Mouse (Mus musculus): Measurements from ENCODE around the gene Slc44a4. TPM values are rescaled to one million over a fixed set of nuclear protein-coding genes. Genes with fewer than 3 reads are reported as not detected.
"Not testable (repeated sequence)": the region's sequence is repeated elsewhere in the genome, so short reads cannot be mapped to it uniquely, and the experiment has no call there.

The Slc44a4 gene
- total and polyA plus RNA-seq, 3 experiments: 1.1 TPM; not detected in 2

GRCm38 (mm10) chr17:34953904-34954303 is 39.6 kb downstream of the Slc44a4 start:
- Histone ChIP-seq H3K79me2 (replicated peaks; ENCODE audit: control insufficient read depth, insufficient read depth, low read length) (no peaks in the 10 kb centered on the region), H3K9ac (ENCODE audit: low read depth, low read length) (no peak overlapping the region), H3K4me1 (ENCODE audit: control insufficient read depth, insufficient read depth, low read length) (no peaks in the 10 kb centered on the region; the same call in 1 of the 2 replicates), H3K27ac (no peak overlapping the region), H3K4me3 (no peak overlapping the region), H3K36me3 (ENCODE audit: control insufficient read depth, insufficient read depth, low read length) (no peaks in the 10 kb centered on the region), H3K27me3 (ENCODE audit: control insufficient read depth, insufficient read depth, low read length) (no peaks in the 10 kb centered on the region)
- WGBS: 93% methylated on average over 4 of the region's 4 CpGs
- intact Hi-C loops (cut with DNase I): no loop called here
- DNase-seq: no peak
- TF ChIP-seq CTCF (IDR thresholded peaks at IDR 0.05) (no peak), POLR2A (IDR thresholded peaks at IDR 0.05; ENCODE audit: insufficient read depth, low read depth, low read length) (no peak), EP300 (IDR thresholded peaks at IDR 0.05; ENCODE audit: insufficient read depth, low read depth, low read length) (no peak)

DNA sequence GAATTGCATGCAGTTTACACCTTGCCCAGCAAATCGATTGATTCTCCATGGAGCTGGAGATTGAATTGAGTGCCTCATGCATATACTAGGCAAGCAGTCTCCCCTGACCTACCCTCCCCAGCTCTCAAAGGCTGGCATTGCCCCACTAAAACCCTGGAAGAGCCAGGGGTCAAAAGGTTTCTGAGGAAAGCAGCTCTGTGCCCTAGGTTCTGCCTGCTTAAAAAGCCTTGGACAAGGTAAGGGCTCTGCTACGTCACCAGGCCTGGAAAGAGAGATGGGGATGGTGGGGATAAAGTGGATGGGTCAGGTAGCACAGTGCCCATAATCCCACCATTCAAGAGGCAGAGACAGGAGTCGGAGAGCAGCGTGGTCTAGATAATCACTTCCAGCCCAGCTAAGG is 40.6 kb downstream of the Slc44a4 start:
- DNase-seq: no peak
- Histone ChIP-seq H3K27me3 (ENCODE audit: control insufficient read depth, insufficient read depth, low read length) (no peaks in the 10 kb centered on the region), H3K27ac (no peak overlapping the region), H3K36me3 (ENCODE audit: control insufficient read depth, insufficient read depth, low read length) (no peaks in the 10 kb centered on the region), H3K9ac (ENCODE audit: low read depth, low read length) (no peak overlapping the region), H3K4me1 (ENCODE audit: control insufficient read depth, insufficient read depth, low read length) (no peaks in the 10 kb centered on the region; the same call in 1 of the 2 replicates), H3K79me2 (replicated peaks; ENCODE audit: control insufficient read depth, insufficient read depth, low read length) (no peaks in the 10 kb centered on the region), H3K4me3 (no peak overlapping the region)
- TF ChIP-seq POLR2A (IDR thresholded peaks at IDR 0.05; ENCODE audit: insufficient read depth, low read depth, low read length): no peak
- TF ChIP-seq CTCF (IDR thresholded peaks at IDR 0.05): no peak
- TF ChIP-seq EP300 (IDR thresholded peaks at IDR 0.05; ENCODE audit: insufficient read depth, low read depth, low read length): no peak
- intact Hi-C loops (cut with DNase I): no loop called here
- WGBS: 91% methylated on average over 4 of the region's 4 CpGs

DNA sequence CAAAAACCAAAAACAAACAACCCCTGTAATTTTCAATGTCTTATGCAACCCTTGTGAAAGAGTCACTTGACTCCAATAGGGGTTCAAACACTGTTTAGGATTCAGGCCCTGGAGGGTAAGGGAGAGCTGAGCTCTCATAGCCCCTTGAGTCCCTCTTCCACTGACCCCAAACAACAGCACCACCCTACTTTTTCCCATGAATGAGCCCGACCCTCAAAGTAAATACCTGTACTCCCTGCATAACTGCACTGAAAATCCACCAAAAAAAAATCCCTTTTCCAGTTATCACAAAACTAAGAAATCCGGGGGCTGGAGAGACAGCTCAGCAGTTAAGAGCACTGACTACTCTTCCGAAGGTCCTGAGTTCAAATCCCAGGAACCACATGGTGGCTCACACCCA is 41.6 kb downstream of the Slc44a4 start:
- no peaks in the 10 kb centered on the region for H3K79me2 ChIP-seq (replicated peaks; ENCODE audit: control insufficient read depth, insufficient read depth, low read length)
- H3K27me3 ChIP-seq (ENCODE audit: control insufficient read depth, insufficient read depth, low read length): no peaks in the 10 kb centered on the region
- no peak overlapping the region for H3K27ac ChIP-seq
- H3K9ac ChIP-seq (ENCODE audit: low read depth, low read length): no peak overlapping the region
- TF ChIP-seq EP300 (IDR thresholded peaks at IDR 0.05; ENCODE audit: insufficient read depth, low read depth, low read length) (no peak), CTCF (IDR thresholded peaks at IDR 0.05) (no peak), POLR2A (IDR thresholded peaks at IDR 0.05; ENCODE audit: insufficient read depth, low read depth, low read length) (no peak)
- intact Hi-C loops (cut with DNase I): no loop called here
- whole genome bisulfite sequencing: 72% methylated on average over 3 of the region's 3 CpGs
- H3K36me3 ChIP-seq (ENCODE audit: control insufficient read depth, insufficient read depth, low read length): no peaks in the 10 kb centered on the region; the same call in 1 of the 2 replicates
- DNase-seq: no peak
- H3K4me3 ChIP-seq: no peak overlapping the region
- peaks cover 1% of the 10 kb centered on the region; the same call in 1 of the 2 replicates for H3K4me1 ChIP-seq (ENCODE audit: control insufficient read depth, insufficient read depth, low read length)

- Histone ChIP-seq H3K27ac (no peak overlapping the region), H3K79me2 (replicated peaks; ENCODE audit: control insufficient read depth, insufficient read depth, low read length) (no peaks in the 10 kb centered on the region), H3K9ac (ENCODE audit: low read depth, low read length) (no peak overlapping the region), H3K4me1 (ENCODE audit: control insufficient read depth, insufficient read depth, low read length) (peaks cover 1% of the 10 kb centered on the region; the same call in 1 of the 2 replicates), H3K4me3 (no peak overlapping the region), H3K27me3 (ENCODE audit: control insufficient read depth, insufficient read depth, low read length) (no peaks in the 10 kb centered on the region), H3K36me3 (ENCODE audit: control insufficient read depth, insufficient read depth, low read length) (no peaks in the 10 kb centered on the region; the same call in 1 of the 2 replicates)
- WGBS: 19% methylated on average over 1 of the region's 1 CpGs
- intact Hi-C loops (cut with DNase I): no loop called here
- TF ChIP-seq CTCF (IDR thresholded peaks at IDR 0.05): peak; percentile 66
- no peak for TF ChIP-seq POLR2A (IDR thresholded peaks at IDR 0.05; ENCODE audit: insufficient read depth, low read depth, low read length)
- no peak for TF ChIP-seq EP300 (IDR thresholded peaks at IDR 0.05; ENCODE audit: insufficient read depth, low read depth, low read length)
- DNase-seq: no peak
Observed at GRCm38 (mm10) chr17:34956340-34956739, 42.1 kb downstream of the Slc44a4 start.

DNA sequence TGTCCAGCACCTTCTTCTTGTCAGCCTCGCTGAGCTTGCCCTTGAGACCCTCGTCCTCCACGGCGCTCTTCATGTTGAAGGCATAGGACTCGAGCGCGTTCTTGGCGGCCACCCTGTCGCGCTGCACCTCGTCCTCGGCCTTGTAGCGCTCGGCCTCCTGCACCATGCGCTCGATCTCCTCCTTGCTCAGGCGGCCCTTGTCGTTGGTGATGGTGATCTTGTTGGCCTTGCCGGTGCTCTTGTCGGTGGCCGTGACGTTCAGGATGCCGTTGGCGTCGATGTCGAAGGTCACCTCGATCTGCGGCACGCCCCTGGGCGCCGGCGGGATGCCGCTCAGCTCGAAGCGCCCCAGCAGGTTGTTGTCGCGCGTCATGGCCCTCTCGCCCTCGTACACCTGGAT is 43.0 kb downstream of the Slc44a4 start:
- H3K79me2 ChIP-seq (replicated peaks; ENCODE audit: control insufficient read depth, insufficient read depth, low read length); H3K27me3 ChIP-seq (ENCODE audit: control insufficient read depth, insufficient read depth, low read length); DNase-seq; H3K4me1 ChIP-seq (ENCODE audit: control insufficient read depth, insufficient read depth, low read length); H3K36me3 ChIP-seq (ENCODE audit: control insufficient read depth, insufficient read depth, low read length); H3K27ac ChIP-seq; H3K4me3 ChIP-seq; intact Hi-C loops (cut with DNase I): not testable (repeated sequence)
- H3K9ac ChIP-seq (ENCODE audit: low read depth, low read length): peak overlapping the region; percentile 49; the same call in 1 of the 2 replicates
- 8% methylated on average over 34 of the region's 40 CpGs for WGBS

DNA sequence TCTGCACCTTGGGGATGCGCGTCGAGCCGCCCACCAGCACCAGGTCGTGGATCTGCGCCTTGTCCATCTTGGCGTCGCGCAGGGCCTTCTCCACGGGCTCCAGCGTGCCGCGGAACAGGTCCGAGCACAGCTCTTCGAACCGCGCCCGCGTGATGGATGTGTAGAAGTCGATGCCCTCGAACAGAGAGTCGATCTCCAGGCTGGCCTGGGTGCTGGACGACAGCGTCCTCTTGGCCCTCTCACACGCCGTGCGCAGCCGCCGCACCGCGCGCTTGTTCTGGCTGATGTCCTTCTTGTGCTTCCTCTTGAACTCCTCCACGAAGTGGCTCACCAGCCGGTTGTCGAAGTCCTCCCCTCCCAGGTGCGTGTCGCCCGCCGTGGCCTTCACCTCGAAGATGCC is 43.7 kb downstream of the Slc44a4 start:
- H3K27ac ChIP-seq; H3K4me1 ChIP-seq (ENCODE audit: control insufficient read depth, insufficient read depth, low read length); intact Hi-C loops (cut with DNase I); DNase-seq; H3K79me2 ChIP-seq (replicated peaks; ENCODE audit: control insufficient read depth, insufficient read depth, low read length); H3K27me3 ChIP-seq (ENCODE audit: control insufficient read depth, insufficient read depth, low read length); H3K36me3 ChIP-seq (ENCODE audit: control insufficient read depth, insufficient read depth, low read length); H3K9ac ChIP-seq (ENCODE audit: low read depth, low read length); H3K4me3 ChIP-seq: not testable (repeated sequence)
- WGBS: 19% methylated on average over 26 of the region's 40 CpGs

- intact Hi-C loops (cut with DNase I): not testable (repeated sequence)
Observed at GRCm38 (mm10) chr17:34958734-34959129, 44.5 kb downstream of the Slc44a4 start.

More at GRCm38 (mm10) chr17:34958734-34959129, 44.5 kb downstream of the Slc44a4 start:
- H3K4me1 ChIP-seq (ENCODE audit: control insufficient read depth, insufficient read depth, low read length); H3K36me3 ChIP-seq (ENCODE audit: control insufficient read depth, insufficient read depth, low read length); H3K27me3 ChIP-seq (ENCODE audit: control insufficient read depth, insufficient read depth, low read length); H3K79me2 ChIP-seq (replicated peaks; ENCODE audit: control insufficient read depth, insufficient read depth, low read length): not testable (repeated sequence)
- H3K9ac ChIP-seq (ENCODE audit: low read depth, low read length): peak overlapping the region; percentile 82
- peak overlapping the region; percentile 77 for H3K27ac ChIP-seq
- peak overlapping the region; percentile 53 for H3K4me3 ChIP-seq
- WGBS: 0% methylated on average over 23 of the region's 47 CpGs
- DNase-seq: peak in 1 of 2 experiments; percentile 51

Measured in heart, adult 2 months (tissue).